Mouse (Mus musculus): ENCODE data around the gene Cpt2.

Gene Cpt2

DNA sequence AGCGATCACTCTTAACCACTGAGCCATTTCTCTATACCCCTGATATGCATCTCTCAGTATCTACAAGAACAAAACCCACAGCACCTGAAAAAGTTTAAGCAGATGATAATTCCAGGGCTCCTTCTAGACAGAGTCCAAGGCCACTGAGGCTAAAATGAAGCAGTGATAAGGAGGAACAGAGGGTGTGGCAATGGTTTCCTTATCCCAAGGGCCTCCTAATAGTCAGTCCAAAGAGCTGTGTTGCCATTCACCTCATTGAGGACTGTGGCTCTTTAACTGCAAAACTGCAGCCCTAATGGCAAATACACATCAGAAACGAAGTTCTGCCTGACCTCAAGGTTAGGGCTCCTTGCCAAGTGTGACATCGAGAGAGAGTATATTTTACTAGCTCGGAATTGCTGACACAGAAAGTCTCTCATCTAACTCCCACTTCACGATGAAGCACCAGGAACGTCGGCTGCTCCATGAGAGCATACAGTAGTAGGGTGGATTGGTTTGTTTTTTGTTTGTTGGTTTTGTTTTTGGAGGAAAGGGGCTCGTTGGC lies 2.2 kb downstream of the Cpt2 start:
- DNase-seq (ENCODE audit: low read depth, low spot score) = no peak

DNA sequence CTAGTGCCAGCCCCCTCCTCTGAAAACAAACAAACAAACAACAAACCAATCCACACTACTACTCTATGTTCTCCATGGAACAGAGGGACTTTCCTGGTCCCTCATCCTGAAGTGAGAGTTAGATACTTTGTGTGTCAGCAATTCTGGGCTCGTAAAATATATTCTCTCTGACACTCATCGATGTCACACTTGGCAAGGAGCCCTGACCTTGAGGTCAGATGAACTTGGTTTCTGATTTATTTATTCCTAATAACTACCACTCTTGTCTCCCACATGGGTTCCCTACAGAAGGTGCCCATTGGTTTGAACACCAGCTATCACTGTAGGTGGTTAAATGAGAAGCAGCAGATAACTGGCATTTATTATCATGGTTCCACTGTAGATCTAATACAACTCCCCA lies 3.1 kb downstream of the Cpt2 start:
- DNase-seq (ENCODE audit: low read depth, low spot score) = no peak

GRCm38 (mm10) chr4:107910020-107910419 lies 13.4 kb downstream of the Cpt2 start:
- no peak for DNase-seq (ENCODE audit: low read depth, low spot score)

DNA sequence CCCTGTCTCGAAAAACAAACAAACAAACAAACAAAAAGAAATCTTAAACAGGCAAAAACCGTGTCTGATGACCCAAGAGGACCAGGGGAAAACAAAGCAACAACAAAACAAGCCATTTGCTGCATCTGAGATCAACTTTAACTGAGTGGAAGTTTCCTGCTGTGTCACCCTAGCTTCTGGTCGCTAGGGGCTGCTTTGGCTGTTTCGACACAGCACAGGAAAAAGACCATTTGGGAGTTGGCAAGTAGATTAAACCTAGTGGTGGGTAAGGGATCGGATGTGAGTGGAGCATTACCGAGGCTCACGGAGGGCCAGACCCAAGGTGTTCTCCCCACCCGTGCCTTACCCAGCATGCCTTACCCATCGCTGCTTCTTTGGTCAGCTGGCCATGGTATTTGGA lies 16.8 kb downstream of the Cpt2 start:
- DNase-seq (ENCODE audit: low read depth, low spot score) = no peak

DNA sequence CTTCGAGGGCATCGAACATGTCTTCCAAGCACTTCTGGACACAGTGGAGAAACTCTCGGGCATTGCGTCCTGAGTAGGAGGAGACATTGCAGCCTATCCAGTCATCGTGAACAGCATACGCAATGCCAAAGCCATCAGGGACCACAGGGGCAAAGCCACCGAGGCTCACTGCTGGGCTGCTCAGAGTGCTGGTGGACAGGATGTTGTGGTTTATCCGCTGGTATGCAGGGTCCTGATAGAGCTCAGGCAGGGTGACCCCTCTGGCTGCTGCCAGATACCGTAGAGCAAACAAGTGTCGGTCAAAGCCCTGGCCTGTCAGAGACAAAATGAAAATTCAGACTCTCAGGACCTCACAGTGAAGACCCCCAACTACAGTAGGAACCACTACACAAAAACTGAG lies 19.2 kb downstream of the Cpt2 start:
- DNase-seq (ENCODE audit: low read depth, low spot score) = no peak

DNA sequence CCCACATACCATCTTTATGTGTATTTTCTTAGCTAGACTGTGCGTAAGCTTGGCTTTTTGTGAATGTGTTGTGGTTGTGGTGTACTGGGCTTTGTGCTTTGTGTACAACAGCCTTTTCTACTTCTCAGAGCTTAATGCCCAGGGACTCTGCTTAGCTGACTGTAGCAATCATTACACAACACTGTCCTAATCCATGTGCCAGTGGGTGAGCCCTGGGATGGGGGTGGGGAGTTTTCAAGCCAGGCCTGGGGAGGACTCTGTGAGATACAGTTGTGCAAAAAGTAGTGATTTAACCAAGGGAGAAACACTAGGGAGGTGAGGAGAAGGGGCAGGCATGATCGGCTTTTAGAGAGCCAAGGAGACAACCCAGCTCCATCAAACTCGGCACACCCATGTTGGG lies 23.2 kb downstream of the Cpt2 start:
- no peak for DNase-seq (ENCODE audit: low read depth, low spot score)

DNA sequence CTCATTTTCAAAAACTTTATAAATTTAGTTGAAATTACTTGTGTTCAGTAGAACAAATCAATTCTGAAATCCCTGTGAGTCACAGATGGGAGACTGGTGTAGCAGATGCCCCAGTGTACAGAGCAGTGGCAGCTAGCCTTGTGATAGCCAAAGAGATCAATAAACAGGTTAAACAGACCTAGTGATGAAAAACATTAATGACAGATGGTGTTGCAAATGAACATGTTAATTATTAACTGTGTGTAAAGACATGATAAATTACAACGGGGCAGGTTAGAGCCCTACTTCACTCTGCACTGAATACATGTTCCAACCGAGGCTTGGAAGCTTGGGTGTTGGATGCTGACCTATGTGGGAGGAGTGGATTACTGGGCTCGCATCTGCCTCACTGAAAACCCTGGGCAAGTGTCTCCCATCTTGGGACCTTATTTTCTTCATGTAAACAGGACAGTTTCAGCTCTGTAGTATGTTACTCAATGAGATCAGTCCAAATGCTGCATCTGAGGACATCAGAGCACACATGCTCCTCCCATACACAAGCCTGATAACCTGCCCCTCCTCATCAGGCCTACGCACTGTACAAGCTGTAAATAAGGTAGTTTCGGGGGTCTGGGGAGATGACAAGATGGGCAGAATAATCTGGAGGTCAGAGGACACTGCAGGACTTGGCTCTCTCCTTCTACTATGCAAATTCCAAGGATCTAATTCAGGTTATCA lies 24.0 kb downstream of the Cpt2 start:
- DNase-seq (ENCODE audit: low read depth, low spot score) = no peak

DNA sequence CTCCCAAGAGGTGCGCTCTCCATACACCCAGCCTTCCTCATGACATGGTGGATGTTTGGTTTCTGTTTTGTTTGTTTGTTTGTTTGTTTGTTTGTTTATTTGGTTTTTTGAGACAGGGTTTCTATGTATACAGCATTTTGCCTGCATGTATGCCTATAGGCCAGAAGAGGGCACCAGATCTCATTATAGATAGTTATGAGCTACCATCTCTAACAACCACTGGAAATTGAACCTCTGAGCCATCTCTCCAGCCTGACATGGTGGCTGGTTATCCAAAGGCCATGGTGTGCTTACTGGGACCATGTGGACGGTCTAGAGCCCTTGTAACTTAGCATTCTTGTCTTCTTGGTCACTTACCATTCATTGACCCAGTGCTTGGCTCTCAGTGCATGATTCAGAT lies 30.7 kb downstream of the Cpt2 start:
- no peak for DNase-seq (ENCODE audit: low read depth, low spot score)

GRCm38 (mm10) chr4:107889731-107890432 lies 33.5 kb downstream of the Cpt2 start, which contains the start of gene 0610037L13Rik:
Gene 0610037L13Rik (plus strand): TSS chr4:107889813.
- DNase-seq (ENCODE audit: low read depth, low spot score) = peak; percentile 89

DNA sequence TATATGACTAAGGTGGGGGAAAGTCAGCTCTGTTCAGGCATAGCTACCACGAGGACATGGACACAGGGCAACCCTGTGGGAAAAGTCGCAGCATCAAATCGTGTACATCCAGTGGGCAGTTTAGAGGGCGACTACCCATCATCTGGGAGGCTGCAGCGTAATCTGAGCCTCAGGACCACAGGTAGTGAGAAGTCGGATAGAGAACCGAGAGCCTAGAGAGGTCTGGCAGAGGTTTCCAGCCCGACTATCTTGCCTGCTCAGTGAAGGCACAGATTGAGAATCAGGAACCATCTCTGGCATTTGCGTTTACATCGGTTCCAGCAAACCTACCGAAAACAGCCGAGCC lies 34.1 kb downstream of the Cpt2 start:
- DNase-seq (ENCODE audit: low read depth, low spot score) = no peak

GRCm38 (mm10) chr4:107886371-107886770 lies 37.0 kb downstream of the Cpt2 start:
- no peak for DNase-seq (ENCODE audit: low read depth, low spot score)

GRCm38 (mm10) chr4:107881631-107882030 lies 41.8 kb downstream of the Cpt2 start:
- DNase-seq (ENCODE audit: low read depth, low spot score) = no peak

- peak; percentile 98 for DNase-seq (ENCODE audit: low read depth, low spot score)
Measured at GRCm38 (mm10) chr4:107879254-107880050, 44.0 kb downstream of the Cpt2 start, which contains the start of gene Magoh. Gene Magoh (plus strand): TSS chr4:107879755.

DNA sequence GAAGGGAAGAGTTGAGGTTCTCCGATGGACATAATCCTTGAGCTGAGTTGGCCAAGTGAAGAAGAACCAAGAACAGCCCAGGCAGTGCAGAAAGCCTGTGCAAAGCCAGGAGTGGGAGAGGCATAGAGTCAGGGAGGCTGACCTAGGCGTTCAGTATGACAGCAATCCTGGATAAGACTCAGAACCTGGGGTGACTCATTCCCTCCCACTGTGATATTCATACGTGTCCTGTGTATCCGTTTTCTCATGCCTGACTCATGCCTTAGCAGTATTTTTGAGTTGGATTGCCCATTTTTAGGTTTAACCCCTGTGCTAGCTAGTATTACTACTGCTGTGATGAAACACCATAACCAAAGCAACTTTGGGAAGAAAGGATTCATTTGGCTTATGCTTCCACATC lies 58.5 kb downstream of the Cpt2 start:
- DNase-seq (ENCODE audit: low read depth, low spot score) = no peak

DNA sequence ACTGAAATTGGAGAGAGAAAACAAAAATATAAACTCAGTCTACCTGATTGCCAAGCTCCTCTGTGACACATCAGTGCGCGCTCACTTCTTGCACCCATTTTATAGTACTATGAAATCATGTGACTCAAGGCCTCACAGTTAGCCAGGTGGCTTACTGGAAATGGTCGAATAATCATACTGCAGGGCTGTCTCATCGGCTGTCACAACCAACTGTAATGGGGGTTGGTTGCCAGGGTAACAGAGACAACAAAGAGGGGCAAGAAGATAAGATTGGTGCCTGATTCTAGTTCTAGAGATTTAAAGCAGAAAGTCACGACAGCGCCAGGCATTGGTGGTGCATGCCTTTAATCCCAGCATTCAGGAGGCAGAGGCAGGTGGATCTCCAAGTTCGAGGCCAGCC lies 64.4 kb downstream of the Cpt2 start:
- no peak for DNase-seq (ENCODE audit: low read depth, low spot score)

GRCm38 (mm10) chr4:107856958-107857686 lies 66.3 kb downstream of the Cpt2 start:
- no peak for DNase-seq (ENCODE audit: low read depth, low spot score)
